Mouse (Mus musculus) myocyte (in vitro differentiated cells): ENCODE measurements around the gene Plekha7. TPM values are rescaled to one million over a fixed set of nuclear protein-coding genes. Genes with fewer than 3 reads are reported as not detected.

Source experiments
- H3K27me3 ChIP-seq: one replicate; pipeline ENCODE4 v1.6.1; 2011; ENCODE audit not compliant: control insufficient read depth, insufficient read depth, insufficient read length
- H3K36me3 ChIP-seq: one replicate; pipeline ENCODE4 v1.6.1; 2011; ENCODE audit not compliant: control insufficient read depth, insufficient read depth
- H3K4me2 ChIP-seq: one replicate; pipeline ENCODE4 v1.6.1; 2011; ENCODE audit warnings: low read depth, control low read depth
- H3K4me3 ChIP-seq: one replicate; pipeline ENCODE4 v1.5.1; 2011; ENCODE audit warnings: mild to moderate bottlenecking, control low read depth, moderate library complexity
- H3K79me2 ChIP-seq: one replicate; pipeline ENCODE4 v1.6.1; 2011; ENCODE audit not compliant: control insufficient read depth, insufficient read depth
- H3ac ChIP-seq: one replicate; pipeline ENCODE4 v1.6.1; 2011; ENCODE audit not compliant: control insufficient read depth, insufficient read length
- CEBPB ChIP-seq: IDR thresholded peaks from 2 replicates; pipeline ENCODE4 v1.6.1; 2011; ENCODE audit warnings: mild to moderate bottlenecking, moderate library complexity; ENCODE audit not compliant: poor library complexity, insufficient read depth, severe bottlenecking
- E2F4 ChIP-seq: IDR thresholded peaks from one replicate; pipeline ENCODE4 v1.6.1; 2011; ENCODE audit warnings: mild to moderate bottlenecking, control low read depth, moderate library complexity; ENCODE audit not compliant: insufficient read depth
- MAX ChIP-seq: IDR thresholded peaks from one replicate; pipeline ENCODE4 v1.6.1; 2011; ENCODE audit warnings: low read depth, mild to moderate bottlenecking, control low read depth
- MYOD1 ChIP-seq, 3 experiments: IDR thresholded peaks; one replicate each; pipeline ENCODE4 v1.6.1; 2011; ENCODE audit warnings: control low read depth in 2 of 3, low read depth in 2 of 3, mild to moderate bottlenecking in 2 of 3, moderate library complexity in 1 of 3; ENCODE audit not compliant: insufficient read length in 2 of 3, control insufficient read depth in 1 of 3
- MYOG ChIP-seq, 3 experiments: IDR thresholded peaks; one replicate each; pipeline ENCODE4 v1.6.1; 2011; ENCODE audit warnings: control low read depth in 2 of 3, low read depth in 2 of 3, mild to moderate bottlenecking in 2 of 3; ENCODE audit not compliant: insufficient read length in 2 of 3, control insufficient read depth in 1 of 3, insufficient read depth in 1 of 3
- POLR2A ChIP-seq: IDR thresholded peaks from one replicate; pipeline ENCODE4 v1.6.1; 2011; ENCODE audit warnings: low read depth, mild to moderate bottlenecking, control low read depth, moderate library complexity; ENCODE audit not compliant: insufficient read length
- POLR2AphosphoS2 ChIP-seq: IDR thresholded peaks from one replicate; pipeline ENCODE4 v1.6.1; 2011; ENCODE audit warnings: low read depth, control low read depth; ENCODE audit not compliant: insufficient read length
- REST ChIP-seq: IDR thresholded peaks from one replicate; pipeline ENCODE4 v1.6.1; 2011; ENCODE audit warnings: mild to moderate bottlenecking, control low read depth, moderate library complexity; ENCODE audit not compliant: insufficient read depth, insufficient read length
- SRF ChIP-seq: IDR thresholded peaks from one replicate; pipeline ENCODE4 v1.6.1; 2011; ENCODE audit warnings: low read depth; ENCODE audit not compliant: control insufficient read depth, insufficient read length
- TCF12 ChIP-seq: IDR thresholded peaks from one replicate; pipeline ENCODE4 v1.6.1; 2011; ENCODE audit warnings: mild to moderate bottlenecking, control low read depth; ENCODE audit not compliant: poor library complexity, insufficient read depth, severe bottlenecking
- TCF3 ChIP-seq: IDR thresholded peaks from one replicate; pipeline ENCODE4 v1.6.1; 2011; ENCODE audit warnings: low read depth, control low read depth; ENCODE audit not compliant: insufficient read length
- USF1 ChIP-seq: IDR thresholded peaks from one replicate; pipeline ENCODE4 v1.6.1; 2011; ENCODE audit warnings: low read depth, mild to moderate bottlenecking, control low read depth, moderate library complexity
- polyA plus RNA-seq: library from polyadenylated mRNA; unstranded; fragments of >200 nt; fragmentation: generic; extraction: Trizol; gene quantifications from one replicate; pipeline ENCODE4 v1.2.1, GENCODE M21; 2012; ENCODE audit warnings: missing spikeins

Plekha7 gene
- polyA plus RNA-seq, 1 experiment, result 2.6 TPM

DNA sequence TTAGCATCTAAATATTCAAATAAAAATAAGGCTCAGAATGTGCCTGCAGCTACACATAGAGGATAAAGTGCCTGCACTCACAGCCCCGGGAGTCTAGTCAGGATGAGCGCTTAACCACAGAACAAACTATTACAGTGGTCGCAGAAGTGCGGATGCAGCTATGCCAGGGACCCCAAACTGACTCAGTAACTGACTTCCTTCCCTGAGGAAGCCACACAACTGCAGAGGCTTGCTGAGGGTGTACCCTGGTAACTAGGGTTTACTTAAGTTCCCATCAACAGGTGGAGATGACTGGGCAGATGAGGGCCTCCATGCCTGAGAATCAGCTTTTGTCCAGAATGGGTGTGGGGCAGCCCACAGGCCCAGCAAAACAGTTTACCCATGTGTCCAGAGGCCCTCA is 69.9 kb downstream of the Plekha7 start:
- Histone ChIP-seq H3K4me3 (no peak overlapping the region), H3K79me2 (no peaks in the 10 kb centered on the region), H3K36me3 (no peaks in the 10 kb centered on the region), H3K27me3 (peaks cover 5% of the 10 kb centered on the region), H3K4me2 (no peak overlapping the region), H3ac (no peak overlapping the region)
- no peak for TF ChIP-seq USF1
- TF ChIP-seq POLR2A, result no peak
- TF ChIP-seq CEBPB, result no peak
- TF ChIP-seq MYOD1 (IDR thresholded peaks at IDR 0.05; ENCODE audit: control insufficient read depth in 1 of 3, insufficient read length in 2 of 3, low read depth in 2 of 3), result no peak
- no peak for TF ChIP-seq MAX
- TF ChIP-seq POLR2AphosphoS2, result no peak
- no peak for TF ChIP-seq TCF12
- TF ChIP-seq SRF, result no peak
- no peak for TF ChIP-seq E2F4
- no peak for TF ChIP-seq MYOG (IDR thresholded peaks at IDR 0.05; ENCODE audit: control insufficient read depth in 1 of 3, insufficient read depth in 1 of 3, insufficient read length in 2 of 3, low read depth in 2 of 3)
- TF ChIP-seq REST, result no peak
- no peak for TF ChIP-seq TCF3

DNA sequence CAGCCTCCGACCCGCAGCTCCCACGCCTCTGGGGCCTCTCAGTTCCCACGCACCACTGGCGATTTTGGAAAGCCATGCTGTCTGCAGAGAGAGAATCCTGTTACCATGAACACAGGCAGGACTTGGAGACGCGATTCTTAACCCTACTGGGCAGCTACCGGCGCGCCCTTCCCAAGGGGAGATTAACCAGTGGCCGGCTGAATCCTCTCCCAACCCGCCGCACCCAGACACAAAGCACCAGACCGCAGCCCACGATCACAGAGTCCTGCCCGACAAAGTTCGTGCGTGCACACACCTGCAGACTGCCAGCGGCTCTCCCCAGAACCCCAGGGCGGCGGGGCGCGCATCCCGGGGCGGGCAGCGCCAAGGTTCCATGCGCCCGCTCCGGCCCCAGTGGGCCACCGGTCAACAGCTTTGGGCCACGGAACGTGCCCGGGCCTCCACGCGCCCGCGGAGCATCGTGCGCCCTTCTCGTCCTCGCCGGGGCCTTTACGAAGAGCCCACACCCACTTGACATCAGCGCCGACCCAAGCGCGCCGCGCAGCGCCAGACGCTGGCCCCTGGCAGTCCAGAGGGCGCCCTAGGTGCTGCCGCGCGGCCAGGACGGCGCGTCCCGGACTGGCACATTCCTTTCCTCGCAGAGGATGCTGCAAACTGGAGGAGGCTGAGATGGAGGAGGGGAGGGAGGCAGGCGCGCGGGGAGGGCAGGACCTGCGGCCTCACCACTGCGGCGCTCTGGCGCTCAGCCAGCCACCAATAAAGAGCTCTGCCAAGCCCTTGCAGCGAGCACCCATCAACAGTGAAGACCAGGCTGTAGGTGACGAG is 70.8 kb downstream of the Plekha7 start:
- peaks cover 5% of the 10 kb centered on the region for H3K27me3 ChIP-seq
- no peaks in the 10 kb centered on the region for H3K36me3 ChIP-seq

DNA sequence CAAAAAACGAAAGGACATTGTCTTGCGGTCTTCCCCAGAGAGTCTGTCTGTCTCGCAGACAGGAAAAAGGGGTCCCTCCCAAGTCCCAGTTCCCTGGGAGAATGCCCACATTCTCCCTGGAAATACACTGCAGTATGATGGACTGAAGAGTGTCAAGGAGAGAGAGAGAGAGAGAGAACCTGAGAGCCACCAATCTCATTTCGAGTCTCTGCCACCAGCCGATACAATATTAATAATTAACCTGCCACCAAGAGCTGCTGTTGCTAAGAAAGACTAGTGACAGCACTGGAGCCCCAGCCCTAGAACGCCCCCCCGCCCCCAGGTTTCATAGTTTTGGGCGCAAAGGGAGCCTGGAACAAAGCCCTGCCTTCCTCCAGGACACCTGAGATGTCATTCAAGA is 71.6 kb downstream of the Plekha7 start:
- H3K4me3 ChIP-seq, result no peak overlapping the region
- no peaks in the 10 kb centered on the region for H3K36me3 ChIP-seq
- H3K79me2 ChIP-seq, result no peaks in the 10 kb centered on the region
- TF ChIP-seq TCF12 (no peak), USF1 (no peak), POLR2AphosphoS2 (no peak), E2F4 (no peak), MAX (no peak), MYOG (IDR thresholded peaks at IDR 0.05; ENCODE audit: control insufficient read depth in 1 of 3, insufficient read depth in 1 of 3, insufficient read length in 2 of 3, low read depth in 2 of 3) (no peak), MYOD1 (IDR thresholded peaks at IDR 0.05; ENCODE audit: control insufficient read depth in 1 of 3, insufficient read length in 2 of 3, low read depth in 2 of 3) (no peak), REST (no peak), TCF3 (no peak), CEBPB (no peak), SRF (no peak), POLR2A (no peak)
- H3ac ChIP-seq, result no peak overlapping the region
- peaks cover 5% of the 10 kb centered on the region for H3K27me3 ChIP-seq
- H3K4me2 ChIP-seq, result no peak overlapping the region

More for the DNA sequence above, 70.8 kb downstream of the Plekha7 start:
- Histone ChIP-seq H3K4me3 (no peak overlapping the region), H3ac (no peak overlapping the region), H3K79me2 (no peaks in the 10 kb centered on the region), H3K4me2 (no peak overlapping the region)
- TF ChIP-seq SRF (no peak), POLR2A (no peak), MYOG (IDR thresholded peaks at IDR 0.05; ENCODE audit: control insufficient read depth in 1 of 3, insufficient read depth in 1 of 3, insufficient read length in 2 of 3, low read depth in 2 of 3) (no peak), TCF12 (no peak), POLR2AphosphoS2 (no peak), MYOD1 (IDR thresholded peaks at IDR 0.05; ENCODE audit: control insufficient read depth in 1 of 3, insufficient read length in 2 of 3, low read depth in 2 of 3) (no peak), USF1 (no peak), REST (no peak), E2F4 (no peak), MAX (no peak), TCF3 (no peak), CEBPB (no peak)

DNA sequence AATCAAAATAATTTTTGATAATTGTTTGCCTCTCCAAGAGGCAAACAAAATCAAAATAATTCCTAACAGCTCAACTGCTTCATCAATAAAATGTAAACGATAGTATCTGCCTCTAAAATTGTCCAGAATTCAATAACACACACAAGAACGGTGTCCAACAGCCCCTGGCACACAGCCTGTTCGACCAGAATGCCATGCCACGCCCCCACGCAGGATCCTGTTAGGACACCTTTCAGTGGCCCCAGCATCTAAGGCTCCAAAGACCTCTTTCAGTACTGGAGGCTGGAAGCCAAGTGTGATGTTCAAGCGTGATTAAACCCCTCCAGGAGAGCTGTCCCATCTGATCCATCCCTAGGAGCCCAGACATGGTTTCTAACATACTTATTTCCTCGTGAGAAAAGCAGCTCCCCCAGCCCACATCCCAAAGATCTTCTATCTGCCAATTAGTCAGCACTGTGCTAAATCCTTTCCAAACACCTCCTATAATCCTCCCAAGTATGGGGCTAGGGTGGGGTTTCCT is 73.8 kb downstream of the Plekha7 start:
- Histone ChIP-seq H3K27me3 (peaks cover 5% of the 10 kb centered on the region), H3ac (no peak overlapping the region), H3K79me2 (no peaks in the 10 kb centered on the region), H3K36me3 (no peaks in the 10 kb centered on the region), H3K4me2 (no peak overlapping the region), H3K4me3 (no peak overlapping the region)
- TF ChIP-seq CEBPB, result no peak
- no peak for TF ChIP-seq MYOG (IDR thresholded peaks at IDR 0.05; ENCODE audit: control insufficient read depth in 1 of 3, insufficient read depth in 1 of 3, insufficient read length in 2 of 3, low read depth in 2 of 3)
- no peak for TF ChIP-seq E2F4
- no peak for TF ChIP-seq MAX
- no peak for TF ChIP-seq POLR2A
- no peak for TF ChIP-seq REST
- no peak for TF ChIP-seq TCF12
- TF ChIP-seq MYOD1 (IDR thresholded peaks at IDR 0.05; ENCODE audit: control insufficient read depth in 1 of 3, insufficient read length in 2 of 3, low read depth in 2 of 3), result no peak
- no peak for TF ChIP-seq POLR2AphosphoS2
- TF ChIP-seq USF1, result no peak
- no peak for TF ChIP-seq SRF
